Mouse (Mus musculus) thymus, postnatal 36 days (tissue): Measurements from ENCODE around the gene Zfp462.

Experiments used
- DNase-seq, 2 experiments: peaks; one replicate each; pipeline ENCODE4 v3.0.0; 2022; ENCODE audit warnings: mixed read lengths in 2 of 2

The Zfp462 gene

DNA sequence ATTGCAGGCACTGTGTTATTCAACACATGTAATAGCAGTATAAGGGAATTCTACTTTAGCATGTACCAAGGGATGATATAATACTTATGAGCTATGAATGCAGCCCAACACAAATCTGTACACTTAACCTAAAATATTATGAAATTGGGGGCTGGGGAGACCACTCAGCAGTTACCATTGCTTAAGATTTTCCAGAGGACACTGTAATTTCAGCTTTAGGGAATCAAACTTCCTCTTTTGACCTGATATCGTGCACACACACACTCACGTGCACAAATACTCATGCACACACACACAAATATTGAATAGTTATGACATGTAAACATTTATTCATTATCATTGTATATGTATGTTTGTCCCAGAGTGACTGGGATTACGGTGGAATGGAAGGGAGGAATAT, 179.3 kb downstream of the Zfp462 start:
- DNase-seq = no peak

DNA sequence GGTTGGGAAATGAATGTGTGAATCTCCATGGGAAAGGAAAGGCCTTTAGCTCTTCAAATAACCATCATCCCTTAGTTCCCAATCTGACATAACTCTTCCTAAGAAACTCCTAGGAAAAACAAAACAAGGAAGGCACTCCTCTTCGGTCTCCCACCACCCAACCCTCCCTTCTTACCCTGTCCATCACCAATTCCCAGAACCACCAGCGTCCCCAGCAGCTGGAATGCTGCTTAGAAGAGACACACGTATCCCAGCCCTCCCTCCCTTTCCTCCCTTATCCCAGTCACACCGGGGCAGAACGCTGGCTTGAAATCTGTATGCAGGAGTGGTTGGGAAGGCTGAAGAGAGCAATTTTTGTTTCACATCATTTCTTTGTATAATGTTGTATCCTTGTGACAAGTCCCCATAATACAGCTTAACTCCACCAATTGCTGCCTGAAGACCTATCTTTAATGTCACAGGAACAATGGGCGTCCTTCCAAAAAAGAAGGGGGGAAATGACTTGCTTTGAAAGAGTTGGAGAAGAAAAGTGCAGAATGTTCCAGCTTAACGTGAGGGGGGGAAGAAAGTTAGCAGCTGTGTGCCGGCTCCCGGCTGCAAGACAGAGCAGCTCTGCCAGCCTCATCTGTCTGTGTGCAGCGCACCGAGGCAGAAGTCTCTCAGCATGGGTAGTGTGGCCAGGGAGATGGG, 180.3 kb downstream of the Zfp462 start:
- no peak for DNase-seq

DNA sequence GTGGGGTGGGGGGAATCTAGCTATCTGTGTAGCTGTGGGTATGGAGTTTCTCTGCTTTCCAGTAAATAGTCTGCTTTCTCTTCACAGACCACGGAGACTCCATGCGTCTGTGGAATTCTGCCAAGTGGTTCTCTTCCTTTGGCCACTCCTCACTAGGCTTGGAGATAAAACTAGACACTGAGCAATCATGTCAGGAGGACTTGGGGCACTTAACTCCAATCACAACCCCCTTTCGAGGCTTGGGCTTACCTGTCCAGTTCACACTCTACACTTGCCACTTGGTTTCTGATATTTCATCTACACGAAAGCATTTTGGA, 180.8 kb downstream of the Zfp462 start:
- no peak for DNase-seq

DNA sequence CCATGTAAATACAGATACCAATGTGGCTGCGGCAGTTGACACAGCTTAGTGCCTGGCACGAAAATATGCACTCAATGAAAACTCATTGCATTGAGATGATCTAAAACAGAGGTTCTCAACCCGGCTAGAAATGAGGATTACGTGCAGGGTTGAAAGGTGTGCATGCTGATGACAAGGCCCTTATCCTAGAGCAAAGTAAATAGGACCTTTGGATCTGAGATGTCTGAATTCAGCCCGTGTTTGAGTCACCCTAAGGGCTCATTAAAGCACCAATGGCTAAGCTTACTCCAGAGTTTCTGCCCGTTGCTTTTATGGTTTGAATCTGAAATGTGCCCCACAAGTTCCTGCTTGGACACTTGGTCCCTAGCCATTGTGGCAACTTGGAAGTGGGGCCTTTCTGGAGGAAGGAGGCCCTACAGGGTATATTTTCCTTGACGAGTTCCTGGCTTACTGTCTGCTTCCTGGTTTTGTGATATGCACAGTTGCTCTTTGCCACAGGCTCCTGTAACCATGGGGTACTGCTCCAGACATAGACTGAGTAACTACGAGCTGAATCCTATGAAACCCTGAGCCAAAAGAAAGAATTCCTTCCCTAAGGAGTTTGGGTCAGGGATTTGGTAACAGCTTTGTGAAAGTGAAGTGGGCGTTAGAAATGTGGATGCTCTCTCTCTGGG, 182.5 kb downstream of the Zfp462 start:
- no peak for DNase-seq

DNA sequence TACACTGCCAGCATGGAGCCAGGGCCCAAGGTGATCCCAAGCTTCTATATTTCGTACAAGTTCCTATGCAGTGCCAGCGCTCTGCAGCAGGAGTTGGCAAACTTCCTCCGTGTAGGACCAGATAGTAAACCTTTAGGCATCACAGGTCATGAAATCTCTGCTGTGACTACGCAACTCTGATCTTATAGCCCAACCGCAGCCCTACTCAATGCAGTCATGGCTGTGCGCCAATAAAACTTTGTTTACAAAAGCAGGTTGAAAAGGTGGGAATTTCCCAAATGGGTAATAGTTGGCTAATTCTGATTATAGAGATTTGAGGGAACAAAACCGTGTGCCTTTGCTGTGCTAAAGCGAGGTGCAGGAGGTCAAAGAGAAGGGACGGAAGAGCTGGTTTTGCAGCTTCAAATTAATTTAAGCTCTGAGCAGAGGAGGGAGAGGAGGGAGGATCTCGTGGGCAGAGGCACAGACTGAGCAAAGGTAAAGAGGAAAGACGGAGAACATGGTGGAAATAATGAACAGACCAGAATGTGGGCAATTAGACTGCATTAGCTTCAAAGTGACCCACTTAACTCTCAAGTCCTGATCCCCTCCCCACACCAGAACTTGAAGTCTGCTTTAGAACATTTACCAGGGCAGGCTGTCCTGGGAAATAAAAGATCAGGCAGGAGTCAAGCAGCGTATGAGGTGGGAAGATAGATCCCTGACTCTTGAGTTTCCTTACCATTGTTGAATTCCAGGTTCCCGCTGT, 183.4 kb downstream of the Zfp462 start:
- no peak for DNase-seq
